Mouse (Mus musculus) lung, adult 18-20 months (tissue): ENCODE data around the gene Prokr1.

Source experiments
- DNase-seq, 2 experiments: peaks; one replicate each; pipeline ENCODE4 v3.0.0; 2022; ENCODE audit warnings: mixed read lengths in 2 of 2

Prokr1 gene

DNA sequence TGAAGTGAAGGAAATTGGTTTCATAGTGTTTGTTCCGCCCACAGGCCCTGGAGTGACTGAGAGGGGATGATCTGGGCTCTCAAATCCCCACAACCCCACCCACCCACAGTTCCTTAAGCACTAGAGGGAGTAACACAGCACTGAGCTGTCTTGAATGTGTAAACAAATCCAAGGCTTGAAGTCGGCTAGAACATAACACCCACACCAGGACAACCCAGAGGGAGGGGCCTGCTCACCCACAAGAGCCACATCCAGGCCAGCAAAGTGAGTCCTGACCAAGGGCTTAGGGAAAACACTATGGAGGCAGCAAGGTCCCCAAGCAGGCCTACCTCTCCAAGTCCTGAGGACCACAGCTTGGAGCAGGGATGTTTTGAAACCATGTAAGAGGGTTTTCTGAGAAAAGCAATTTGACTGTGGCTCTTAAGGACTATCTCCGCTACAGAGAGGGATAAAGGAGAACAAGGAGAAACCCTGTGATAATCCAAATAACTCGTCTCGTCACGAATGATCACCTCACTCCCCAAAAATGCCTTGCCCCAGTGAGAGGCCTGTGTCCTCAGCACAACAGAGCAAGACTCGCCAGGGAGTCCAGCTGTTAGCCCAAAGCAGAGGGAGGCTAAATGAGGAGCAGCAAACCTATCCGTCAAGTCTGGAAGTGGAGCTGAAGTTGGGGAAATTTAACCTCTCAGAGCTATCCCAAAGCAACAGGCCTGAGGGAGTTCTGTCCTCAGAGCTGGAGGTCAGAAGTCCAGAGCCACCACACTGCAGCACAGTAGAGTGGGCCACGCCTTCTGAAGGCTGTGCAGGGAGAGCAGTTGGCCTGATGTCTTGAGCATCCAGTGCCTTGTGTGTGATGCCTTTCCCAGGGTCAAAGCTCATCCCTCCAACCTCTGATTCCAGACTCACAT is 22.6 kb downstream of the Prokr1 start:
- DNase-seq: peak in 1 of 2 experiments; percentile 29

DNA sequence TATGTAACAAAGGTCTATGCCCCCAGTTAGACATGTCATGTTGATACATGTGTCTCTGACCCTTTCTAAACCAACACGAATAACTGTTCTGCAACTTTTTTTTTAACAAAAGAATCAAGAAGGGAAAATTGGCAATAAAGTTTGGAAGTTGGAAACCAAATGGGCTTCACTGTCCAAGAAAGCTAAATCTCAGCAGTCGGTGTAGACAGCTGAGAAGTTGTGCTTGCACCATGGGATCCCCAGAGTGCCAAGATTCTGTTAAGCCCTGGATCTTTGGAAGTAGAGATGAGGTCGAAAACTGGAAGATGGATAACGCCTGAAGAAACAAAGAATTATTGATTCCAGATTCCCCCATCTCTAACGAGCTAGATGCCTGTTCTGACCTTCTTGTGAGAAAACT is 25.4 kb downstream of the Prokr1 start:
- no peak for DNase-seq

DNA sequence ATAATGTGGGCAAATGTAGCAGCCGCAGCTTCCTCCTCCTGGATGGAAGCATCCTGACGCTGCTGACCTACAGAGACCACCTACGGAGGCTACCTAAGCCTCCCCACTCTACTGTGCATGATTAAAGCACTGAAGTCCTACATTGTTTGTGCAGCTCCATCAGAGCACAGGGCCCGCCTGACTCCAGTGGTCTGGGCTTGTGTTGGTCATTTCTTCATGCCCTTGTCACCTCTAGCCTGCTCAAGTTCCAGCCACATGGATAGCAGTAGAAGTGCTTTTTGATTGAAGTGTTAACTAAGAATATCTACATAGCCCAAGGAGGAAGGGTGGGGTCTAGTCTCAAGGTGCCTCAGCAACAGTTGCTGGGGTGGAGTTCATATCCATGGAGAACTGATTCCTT is 26.2 kb downstream of the Prokr1 start:
- no peak for DNase-seq

DNA sequence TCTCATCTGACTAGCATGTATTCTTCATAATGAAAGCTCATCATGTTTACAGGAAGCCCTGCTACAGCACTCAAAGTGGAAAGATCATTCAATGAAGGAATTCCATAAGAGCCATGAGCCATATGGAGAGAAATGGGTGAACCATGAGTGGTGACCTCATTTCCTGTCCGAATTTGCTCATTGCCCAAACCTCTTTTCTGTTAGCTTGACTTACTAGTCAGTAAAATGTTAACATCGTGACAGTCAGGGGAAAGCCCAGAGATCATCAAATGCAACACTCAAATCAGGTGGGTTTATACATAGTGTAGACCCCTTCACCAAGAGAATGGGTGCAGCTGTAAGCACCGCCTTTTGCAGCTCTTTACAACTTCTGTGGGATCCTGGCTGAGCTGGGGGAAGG is 36.8 kb downstream of the Prokr1 start:
- no peak for DNase-seq

DNA sequence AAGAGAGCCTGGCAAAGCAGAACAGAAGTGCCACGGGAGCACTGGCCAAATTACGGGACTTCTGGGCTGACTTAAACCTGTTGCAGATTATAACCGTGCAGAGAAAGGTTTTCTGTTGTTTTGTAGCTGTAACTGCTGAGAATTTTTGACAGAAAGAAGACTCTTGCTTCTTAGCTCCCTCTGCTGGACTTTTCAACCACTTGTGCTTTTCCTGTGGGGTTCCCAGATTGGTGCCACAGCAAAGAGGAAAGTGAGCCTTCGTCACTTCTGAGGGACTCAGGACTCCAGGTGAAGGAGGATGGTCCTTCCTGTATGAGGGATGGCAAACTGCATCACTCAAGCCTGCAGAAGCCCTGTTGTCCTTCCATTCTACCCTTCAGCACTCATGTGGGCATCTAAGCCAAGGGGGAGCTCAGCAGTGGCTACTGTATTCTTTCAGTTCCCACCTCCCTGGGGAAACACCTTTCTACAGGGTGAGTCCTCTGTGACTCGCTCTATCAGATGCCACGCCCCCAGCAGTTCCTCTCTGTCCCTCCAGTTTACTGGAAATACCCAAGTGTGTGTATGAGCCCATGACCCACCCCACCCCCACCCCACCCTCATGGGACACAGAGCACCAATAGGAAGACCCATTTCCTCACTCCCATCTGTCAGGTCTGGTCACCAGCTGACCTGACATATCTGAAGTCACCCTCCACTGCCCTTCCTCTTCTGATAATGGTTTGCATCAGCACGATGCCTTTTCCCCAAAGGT is 38.3 kb downstream of the Prokr1 start:
- DNase-seq: peak; percentile 25 to 50

DNA sequence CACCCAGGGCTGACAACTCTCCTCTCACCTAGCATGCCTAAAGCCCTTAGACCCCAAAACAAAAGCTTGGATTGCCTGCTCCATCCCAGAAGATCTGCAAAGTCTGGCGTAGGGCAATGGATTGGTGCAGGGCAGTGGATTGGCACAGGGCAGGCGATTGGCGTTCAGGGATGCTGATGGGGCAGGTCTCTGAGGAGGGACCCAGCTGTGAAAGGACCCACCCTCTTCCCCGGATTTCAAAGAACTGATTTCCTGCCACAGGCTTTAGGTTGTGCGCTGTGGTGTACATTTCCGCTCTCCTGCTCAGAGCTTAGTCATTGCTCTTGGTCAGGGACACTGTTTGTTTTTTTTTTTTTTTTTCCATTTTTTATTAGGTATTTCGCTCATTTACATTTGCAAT is 42.7 kb downstream of the Prokr1 start:
- DNase-seq: no peak

DNA sequence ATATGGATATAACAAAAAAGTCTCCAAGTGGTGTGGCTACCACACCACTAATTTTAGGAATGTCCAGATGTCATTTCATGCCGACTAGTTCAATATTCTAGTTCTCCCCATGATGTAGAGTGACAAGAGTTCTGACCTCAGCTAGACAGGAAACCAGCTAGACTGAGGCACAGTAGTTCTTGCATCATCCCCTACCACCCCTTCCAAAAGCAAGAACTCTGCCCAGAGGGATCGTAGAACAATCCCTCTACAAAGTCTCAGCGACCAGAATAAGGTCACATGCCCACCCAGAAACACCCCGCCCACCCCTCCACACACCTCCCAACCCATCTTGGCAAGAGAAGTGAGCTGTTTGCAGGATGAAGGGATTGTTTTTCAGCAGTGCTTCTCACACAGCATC is 43.1 kb downstream of the Prokr1 start:
- DNase-seq: no peak

DNA sequence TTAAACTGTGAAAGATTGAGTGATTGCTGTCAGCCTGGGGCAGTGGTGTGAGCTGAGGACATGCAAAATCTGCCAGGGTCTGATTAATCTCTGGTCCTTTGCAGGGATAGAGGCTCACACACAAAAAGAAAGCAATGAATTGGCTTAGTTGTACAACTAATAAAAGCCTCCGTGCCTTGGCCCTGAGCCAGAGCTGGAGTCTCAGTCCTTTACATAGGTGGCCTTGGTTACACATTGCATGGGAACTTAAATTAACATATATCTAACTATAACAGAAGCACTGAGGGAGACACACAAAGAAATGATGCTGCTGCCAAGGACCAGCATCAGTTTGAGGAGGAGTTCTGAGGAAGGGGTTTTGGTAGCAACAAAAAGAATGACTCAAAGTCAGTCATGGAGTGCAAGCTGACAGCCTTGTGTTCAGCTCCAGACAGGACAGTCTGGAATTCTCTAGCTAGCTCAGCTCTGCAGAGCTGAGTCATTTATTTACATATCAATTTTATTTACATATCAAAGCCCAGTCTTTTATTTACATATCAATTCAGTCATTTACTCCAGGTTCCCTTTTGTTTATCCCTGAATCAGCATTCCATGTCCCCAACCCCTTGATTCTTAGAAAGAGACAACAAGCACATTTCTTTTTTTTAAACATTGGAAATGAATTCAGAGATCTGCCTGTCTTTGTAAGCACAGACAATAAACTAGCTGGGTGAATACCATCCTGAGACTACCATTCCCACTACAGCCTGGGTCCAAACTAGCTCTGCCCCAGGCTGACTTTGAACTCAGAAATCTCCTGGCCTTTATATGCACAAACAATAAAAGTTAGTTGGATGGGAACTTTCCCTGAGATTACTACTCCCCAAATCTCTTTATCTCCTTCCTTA is 45.0 kb downstream of the Prokr1 start:
- no peak for DNase-seq

DNA sequence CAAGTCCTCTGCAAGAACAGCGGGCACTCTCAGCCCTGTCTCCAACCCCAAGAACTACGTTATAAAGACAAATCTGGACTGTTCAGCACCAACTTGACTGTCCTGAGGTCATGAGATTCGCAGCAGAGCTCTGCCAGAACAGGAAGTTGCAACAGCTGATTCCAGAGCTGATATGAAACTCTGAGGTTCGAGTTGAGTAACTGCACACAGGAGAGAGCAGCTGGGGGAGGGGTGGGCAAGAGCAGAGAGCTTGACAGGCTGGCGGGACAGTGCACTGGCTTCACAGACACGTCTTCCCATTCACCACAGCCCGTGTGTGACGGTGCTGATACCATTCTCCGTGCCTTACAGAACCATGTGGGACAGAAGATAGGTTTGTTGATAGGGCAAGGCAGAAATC is 48.5 kb downstream of the Prokr1 start:
- peak; percentile 75 to 82 for DNase-seq

DNA sequence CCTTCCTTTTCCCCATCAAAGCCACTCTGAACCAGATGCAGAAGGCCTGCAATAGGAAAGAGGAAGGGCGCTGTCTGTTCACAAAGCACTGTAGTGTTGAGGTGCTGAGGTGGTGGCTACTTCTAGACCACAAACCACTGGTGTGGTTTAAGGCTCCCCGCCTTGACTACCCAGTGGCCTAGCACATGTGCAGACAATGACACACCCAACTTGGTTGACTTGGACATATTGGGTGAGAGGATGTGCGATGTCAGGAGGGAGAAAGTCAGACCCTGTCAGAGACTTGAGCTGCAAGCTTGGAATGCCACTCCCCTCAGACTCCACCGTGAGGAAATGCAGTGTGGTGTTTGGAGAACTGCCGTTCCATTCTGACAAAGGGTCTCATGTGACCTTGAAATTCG is 49.4 kb downstream of the Prokr1 start:
- DNase-seq: peak; percentile 47 to 67

DNA sequence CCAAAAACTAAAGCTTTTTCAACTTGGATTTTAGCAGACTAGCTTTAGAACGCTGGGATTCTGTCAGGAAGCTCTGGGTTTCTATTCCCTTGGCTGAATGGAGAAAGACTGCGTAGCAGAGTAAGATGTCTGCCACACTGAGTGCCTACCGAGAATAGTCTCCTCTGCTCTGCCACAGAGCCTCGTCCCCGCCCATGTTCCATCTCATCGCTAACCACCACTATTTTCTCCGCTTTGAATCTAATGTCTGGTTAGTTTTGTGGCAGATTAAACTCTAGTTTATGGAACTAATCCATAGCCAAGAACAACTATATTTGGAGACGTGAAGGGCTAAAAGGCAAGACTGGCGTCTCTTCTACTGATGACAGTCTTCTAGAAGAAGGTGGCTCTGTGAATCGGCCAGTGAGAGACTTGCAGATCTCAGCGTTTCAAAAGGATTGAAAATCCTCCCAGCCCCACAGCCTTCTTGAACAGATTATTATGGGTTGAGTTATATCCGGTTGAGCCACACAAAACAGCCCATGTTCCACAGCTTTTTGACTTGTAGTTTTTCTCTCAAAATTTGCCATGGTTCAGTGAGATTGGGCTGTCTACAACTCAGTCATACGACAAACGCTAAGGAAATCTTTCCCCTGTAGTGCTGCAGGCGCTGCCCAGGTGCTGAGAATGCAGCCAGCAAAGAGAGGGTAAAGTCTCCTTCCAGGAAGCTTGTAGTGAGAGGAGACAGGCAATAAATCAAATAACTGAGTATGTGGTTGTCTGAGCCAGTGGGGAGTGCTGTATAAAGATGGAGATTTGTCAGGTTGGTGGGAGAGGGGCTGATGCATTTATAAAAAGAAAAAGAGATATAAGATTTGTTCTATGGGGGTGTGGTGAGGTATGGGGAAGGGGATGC is 51.9 kb downstream of the Prokr1 start:
- no peak for DNase-seq

DNA sequence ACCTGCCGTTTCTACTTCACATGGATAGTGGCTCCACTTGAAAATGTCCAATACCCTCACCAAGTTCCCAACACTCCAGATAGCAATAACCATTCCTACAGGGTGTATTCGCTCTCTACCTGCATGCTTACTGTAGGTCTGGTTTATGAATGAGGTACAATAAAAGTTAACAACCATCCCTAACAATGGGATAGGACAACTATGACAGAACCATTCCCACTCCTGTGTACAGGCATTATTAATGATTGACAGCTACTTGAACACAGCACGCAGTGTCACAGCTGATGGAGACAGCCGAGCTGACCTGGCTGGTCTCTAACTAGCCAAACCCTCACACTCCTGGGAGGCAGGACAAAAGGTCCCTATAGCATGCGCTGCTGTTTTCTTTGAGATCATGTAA is 52.9 kb downstream of the Prokr1 start:
- DNase-seq: no peak

DNA sequence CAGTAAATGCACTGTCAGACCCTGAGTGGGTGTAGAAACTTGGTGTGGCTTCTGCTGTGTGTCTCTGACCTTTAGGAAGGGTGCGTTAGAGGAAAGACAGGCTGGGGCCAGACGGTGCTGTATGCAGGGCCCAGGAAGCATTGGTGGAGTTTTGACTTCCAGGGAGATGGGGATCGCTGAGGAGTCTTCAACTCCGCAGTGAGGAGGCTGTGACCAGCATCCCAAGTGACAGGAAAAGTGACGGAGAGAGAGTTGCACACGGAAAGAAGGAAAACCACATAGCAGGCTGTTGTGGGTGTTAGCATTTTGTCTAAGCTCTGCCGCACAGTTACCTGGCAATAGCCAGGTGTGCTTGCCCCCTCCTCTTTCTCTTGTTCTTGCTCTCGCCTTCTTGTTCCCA is 54.3 kb downstream of the Prokr1 start:
- no peak for DNase-seq

DNA sequence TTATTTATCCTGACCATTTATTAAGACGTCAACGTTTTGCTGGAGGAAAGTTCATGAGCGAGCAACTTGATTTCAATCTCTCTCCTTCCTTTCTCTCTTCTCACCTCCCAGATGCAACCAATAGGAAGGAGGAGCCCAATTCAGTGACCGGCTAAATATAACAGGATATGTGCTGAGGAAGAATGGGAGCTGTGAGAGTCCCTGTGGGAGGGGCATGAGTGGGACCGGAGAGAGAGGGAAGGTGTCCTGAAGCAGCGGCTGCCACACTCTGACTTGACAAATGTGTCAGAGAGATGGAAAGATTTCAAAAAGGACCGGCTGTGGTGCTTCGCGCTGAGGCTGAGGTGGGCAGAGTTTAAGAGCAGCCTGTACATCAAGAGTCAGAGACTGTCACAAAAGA is 54.9 kb downstream of the Prokr1 start:
- no peak for DNase-seq

DNA sequence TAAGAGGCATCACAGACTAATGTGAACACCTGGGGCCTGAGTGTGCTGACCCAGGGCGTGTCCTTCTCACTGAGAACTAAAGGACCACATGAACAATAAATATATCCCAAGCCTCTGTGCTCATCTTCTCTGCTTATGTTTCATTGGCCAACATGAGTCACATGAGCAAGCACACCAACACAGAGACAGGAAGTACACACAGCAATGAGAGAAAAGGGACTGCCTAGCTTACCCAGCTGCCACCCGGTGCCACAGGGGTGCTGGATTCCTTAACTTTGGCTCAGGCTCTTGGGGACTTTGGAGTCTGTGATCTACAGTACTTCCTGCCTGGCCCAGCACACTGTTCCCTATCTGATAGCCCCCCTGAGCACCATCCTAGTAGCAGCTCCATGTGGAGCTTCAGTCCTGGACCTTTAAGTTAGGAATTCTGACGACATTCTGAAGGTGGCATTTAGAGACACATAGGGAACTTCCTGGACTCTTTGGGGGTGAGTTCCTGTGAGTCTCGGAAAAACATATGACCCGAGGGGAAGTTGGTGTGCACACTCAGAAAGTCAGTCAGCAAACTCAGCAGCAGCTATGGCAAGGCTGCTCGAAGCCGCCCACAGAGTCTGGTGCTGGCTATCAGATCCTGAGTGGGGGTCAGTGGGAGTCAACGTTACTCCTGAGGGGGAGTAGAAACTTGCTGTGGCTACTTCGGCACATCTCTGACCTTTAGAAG is 55.5 kb downstream of the Prokr1 start:
- no peak for DNase-seq

DNA sequence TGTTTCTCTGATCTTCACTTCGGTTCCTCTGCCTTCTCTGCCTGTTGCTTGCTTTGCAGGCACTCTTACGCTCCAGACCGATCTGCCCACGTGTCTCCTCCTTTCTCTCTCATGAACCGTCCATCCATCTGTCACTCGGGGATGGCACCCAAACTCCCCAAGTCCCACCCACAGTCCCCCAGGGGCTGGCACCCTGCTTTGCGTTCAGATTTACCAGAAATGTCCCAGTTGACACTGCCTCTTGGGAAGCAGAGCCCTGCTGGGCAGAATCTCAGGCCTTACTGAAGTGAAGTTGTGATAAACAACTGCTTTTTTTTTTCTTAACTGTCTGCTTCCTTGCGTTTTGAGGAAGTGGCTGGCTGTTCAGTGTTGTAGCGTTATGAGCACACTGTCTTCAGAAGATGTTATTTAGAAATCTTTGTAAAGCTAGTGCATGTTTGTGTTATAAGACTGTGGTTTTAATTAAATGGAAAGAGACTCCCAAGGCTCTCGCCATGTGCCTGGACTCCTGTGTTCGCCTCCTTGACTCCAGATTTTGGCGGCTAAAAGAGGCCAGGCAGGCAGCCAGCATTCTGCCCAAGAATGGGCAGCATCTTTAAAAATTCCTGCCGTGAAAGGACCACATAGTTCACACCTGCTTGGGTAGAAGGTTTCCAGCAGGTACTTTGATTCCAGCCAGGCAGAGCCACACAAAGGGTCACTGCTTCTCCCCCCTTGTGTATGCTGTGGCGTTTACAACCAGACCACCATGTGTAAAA is 57.4 kb downstream of the Prokr1 start, which contains the start of gene Arhgap25:
Gene Arhgap25 (minus strand): TSS at position 307 of the 758 bp plus-strand sequence.
- peak; percentile 30 to 53 for DNase-seq

DNA sequence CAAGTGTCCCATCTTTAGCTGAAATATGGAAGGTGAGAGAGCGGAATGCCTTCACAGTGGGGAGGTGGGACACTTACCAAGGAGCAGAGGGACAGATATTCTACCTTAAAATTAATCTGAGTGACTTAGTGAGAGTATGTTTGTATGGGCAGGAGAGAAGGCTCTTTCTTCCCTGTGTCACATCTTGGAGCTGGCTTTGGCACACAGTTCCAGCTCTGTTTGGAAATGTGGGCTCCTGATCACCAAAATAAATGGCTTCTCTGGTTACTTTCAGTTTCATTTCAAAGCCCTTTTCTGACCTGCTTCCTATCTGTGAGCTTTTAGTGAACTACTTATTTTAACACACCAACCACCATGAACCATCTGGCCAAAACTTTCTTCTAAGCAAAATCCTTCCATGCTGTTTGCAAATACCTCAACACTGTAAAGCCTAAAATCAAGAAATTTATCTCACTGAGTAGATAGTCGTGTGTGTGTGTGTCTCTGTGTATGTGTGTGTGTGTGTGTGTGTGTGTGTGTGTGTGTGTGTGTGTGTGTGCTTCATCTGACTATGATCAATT is 59.0 kb downstream of the Prokr1 start:
- DNase-seq: no peak

DNA sequence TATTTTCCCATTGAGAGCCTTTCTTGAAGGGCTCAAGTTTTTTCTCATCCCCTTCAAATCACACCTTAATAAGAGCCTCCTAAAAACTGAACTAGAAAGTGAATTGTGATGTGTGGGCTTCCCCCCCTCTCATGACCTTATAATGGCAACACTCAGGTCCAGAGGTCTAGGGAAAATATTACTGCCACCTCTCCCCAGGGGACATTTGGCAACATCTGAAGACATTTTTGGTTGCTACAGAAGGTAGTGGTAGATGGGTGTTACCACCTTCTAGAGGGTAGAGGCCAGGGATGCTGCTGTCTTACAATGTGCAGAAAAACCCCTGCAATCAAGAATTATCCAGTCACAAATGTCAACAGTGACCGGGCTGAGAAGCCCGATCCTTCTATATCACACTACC is 60.2 kb downstream of the Prokr1 start:
- no peak for DNase-seq
